Mouse (Mus musculus) midbrain, embryonic 13.5 days (tissue): ENCODE measurements at regions not wholly inside any gene's neighbourhood (a gene's known extent, or its start where the extent isn't known, plus 50 kb on each side); places are given as distances from the start of the nearest gene placed in this dataset.

Experiments
- ATAC-seq: fragments of 200-750 bp; cut with Nextera tagmentation; 2 replicates; pipeline ENCODE4 v1.8.0; 2017; ENCODE audit warnings: mild to moderate bottlenecking, moderate TSS enrichment, moderate library complexity
- H3K27ac ChIP-seq: fragments of 300-500 bp; sonication (generic); 2 replicates; pipeline ENCODE4 v1.5.1; 2015; ENCODE audit warnings: inconsistent platforms, mild to moderate bottlenecking, moderate library complexity
- H3K27me3 ChIP-seq: fragments of 300-500 bp; sonication (generic); 2 replicates; pipeline ENCODE4 v1.6.1; 2015; ENCODE audit warnings: mild to moderate bottlenecking, inconsistent platforms
- H3K36me3 ChIP-seq: fragments of 300-500 bp; sonication (generic); 2 replicates; pipeline ENCODE4 v1.6.1; 2015; ENCODE audit warnings: mild to moderate bottlenecking, inconsistent platforms
- H3K4me1 ChIP-seq: fragments of 300-500 bp; sonication (generic); replicated peaks from 2 replicates; pipeline ENCODE4 v1.6.1; 2015; ENCODE audit warnings: inconsistent platforms
- H3K4me2 ChIP-seq: fragments of 300-500 bp; sonication (generic); replicated peaks from 2 replicates; pipeline ENCODE4 v1.6.1; 2015; ENCODE audit warnings: moderate library complexity, mild to moderate bottlenecking, inconsistent platforms
- H3K4me3 ChIP-seq: fragments of 300-500 bp; sonication (generic); replicated peaks from 2 replicates; pipeline ENCODE4 v1.5.1; 2015; ENCODE audit warnings: mild to moderate bottlenecking, inconsistent platforms
- H3K9ac ChIP-seq: fragments of 300-500 bp; sonication (generic); replicated peaks from 2 replicates; pipeline ENCODE4 v1.6.1; 2015; ENCODE audit warnings: mild to moderate bottlenecking, inconsistent platforms
- H3K9me3 ChIP-seq: fragments of 300-500 bp; sonication (generic); 2 replicates; pipeline ENCODE4 v1.6.1; 2016; ENCODE audit warnings: mild to moderate bottlenecking, inconsistent platforms
- WGBS: fragments of 180-500 bp; shearing (Covaris S2); methylation state at CpG from one replicate; pipeline ENCODE4 v1.1.7; 2015; 5-methylcytosine and 5-hydroxymethylcytosine counted together

DNA sequence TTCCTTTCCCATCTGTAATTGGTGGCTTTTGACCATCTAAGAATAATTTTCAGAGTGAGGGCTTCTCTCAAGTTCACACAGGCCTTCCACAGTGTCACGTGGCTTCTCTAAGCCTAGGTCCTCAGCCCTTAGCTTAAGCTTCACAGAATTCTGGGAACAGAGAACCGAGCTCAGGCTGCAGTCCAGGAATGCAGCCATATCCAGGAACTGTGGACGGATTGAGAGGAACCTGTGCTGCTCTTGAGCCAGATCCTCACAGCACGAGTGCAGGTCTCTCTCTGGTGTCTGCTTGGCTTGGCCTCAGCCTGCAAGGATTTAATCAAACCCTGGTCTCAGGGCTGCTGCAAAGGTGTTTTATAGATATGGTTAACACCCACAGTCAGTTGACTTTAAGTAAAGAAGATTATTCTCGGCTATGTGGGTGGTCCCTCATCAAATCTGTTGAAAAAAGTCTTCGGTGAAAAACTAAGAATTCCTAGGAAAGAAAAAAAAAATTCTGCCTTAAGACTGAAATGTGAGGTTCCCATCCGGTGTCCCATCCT is 127.8 kb downstream of the Mis18a start:
- H3K9me3 ChIP-seq, result peaks cover 8% of the 10 kb centered on the region; the same call in 1 of the 2 replicates
- H3K27ac ChIP-seq, result no peak overlapping the region
- H3K4me3 ChIP-seq, result no peak overlapping the region
- H3K36me3 ChIP-seq, result no peaks in the 10 kb centered on the region
- no peaks in the 10 kb centered on the region for H3K27me3 ChIP-seq
- no peak for ATAC-seq
- 83% methylated on average over 7 of the region's 7 CpGs for WGBS
- no peak overlapping the region for H3K4me2 ChIP-seq
- no peaks in the 10 kb centered on the region for H3K4me1 ChIP-seq
- no peak overlapping the region for H3K9ac ChIP-seq

GRCm38 (mm10) chr16:90598727-90599126 is 128.5 kb downstream of the Mis18a start:
- WGBS, result 84% methylated on average over 7 of the region's 7 CpGs
- no peak for ATAC-seq

GRCm38 (mm10) chr16:90592721-90593481 is 134.3 kb downstream of the Mis18a start:
- peaks cover 10% of the 10 kb centered on the region for H3K9me3 ChIP-seq
- no peak overlapping the region for H3K4me3 ChIP-seq
- H3K36me3 ChIP-seq, result no peaks in the 10 kb centered on the region
- no peaks in the 10 kb centered on the region for H3K27me3 ChIP-seq
- 85% methylated on average over 6 of the region's 6 CpGs for WGBS
- H3K4me1 ChIP-seq, result no peaks in the 10 kb centered on the region
- no peak for ATAC-seq
- no peak overlapping the region for H3K27ac ChIP-seq
- no peak overlapping the region for H3K4me2 ChIP-seq
- H3K9ac ChIP-seq, result no peak overlapping the region

More at GRCm38 (mm10) chr16:90598727-90599126, 128.5 kb downstream of the Mis18a start:
- no peak overlapping the region for H3K27ac ChIP-seq
- H3K4me1 ChIP-seq, result no peaks in the 10 kb centered on the region
- H3K9ac ChIP-seq, result no peak overlapping the region
- H3K36me3 ChIP-seq, result no peaks in the 10 kb centered on the region
- peaks cover 8% of the 10 kb centered on the region; the same call in 1 of the 2 replicates for H3K9me3 ChIP-seq
- H3K27me3 ChIP-seq, result no peaks in the 10 kb centered on the region
- H3K4me3 ChIP-seq, result no peak overlapping the region
- H3K4me2 ChIP-seq, result no peak overlapping the region

DNA sequence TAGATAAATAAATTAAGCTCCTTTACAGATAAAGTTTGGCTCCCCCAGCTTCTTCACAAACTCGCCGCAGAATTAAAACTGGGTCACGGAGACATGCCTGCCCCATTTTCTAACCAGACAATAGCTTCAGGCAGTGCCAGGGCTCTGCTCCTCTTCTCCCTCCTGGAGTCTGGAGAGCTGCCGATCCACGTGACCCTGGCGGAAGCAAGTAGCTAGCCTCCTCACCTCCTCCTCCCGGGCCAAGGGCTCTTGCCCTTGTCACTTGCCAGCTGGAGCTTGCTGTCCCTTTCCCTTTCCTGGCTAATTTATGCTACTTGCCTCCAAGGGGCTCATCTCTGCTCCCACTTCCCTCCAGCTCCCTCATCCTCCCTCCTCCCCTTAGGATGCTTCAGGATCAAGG is 142.0 kb downstream of the Mis18a start:
- no peak for ATAC-seq
- Histone ChIP-seq H3K4me2 (no peak overlapping the region), H3K4me1 (no peaks in the 10 kb centered on the region), H3K9me3 (peaks cover 20% of the 10 kb centered on the region), H3K27ac (no peak overlapping the region), H3K9ac (no peak overlapping the region), H3K27me3 (no peaks in the 10 kb centered on the region), H3K4me3 (no peak overlapping the region), H3K36me3 (no peaks in the 10 kb centered on the region)
- WGBS, result 89% methylated on average over 7 of the region's 7 CpGs

- no peak for ATAC-seq
- H3K4me1 ChIP-seq, result no peaks in the 10 kb centered on the region
- no peaks in the 10 kb centered on the region for H3K36me3 ChIP-seq
- peaks cover 6% of the 10 kb centered on the region; the same call in 1 of the 2 replicates for H3K9me3 ChIP-seq
- H3K4me2 ChIP-seq, result no peak overlapping the region
- no peak overlapping the region for H3K9ac ChIP-seq
- H3K27ac ChIP-seq, result no peak overlapping the region
- H3K4me3 ChIP-seq, result no peak overlapping the region
- 61% methylated on average over 8 of the region's 8 CpGs for WGBS
- no peaks in the 10 kb centered on the region for H3K27me3 ChIP-seq
Observed at GRCm38 (mm10) chr16:90580411-90580810, 146.8 kb downstream of the Mis18a start.

- H3K27ac ChIP-seq, result no peak overlapping the region
- H3K36me3 ChIP-seq, result no peaks in the 10 kb centered on the region
- H3K27me3 ChIP-seq, result no peaks in the 10 kb centered on the region
- H3K9ac ChIP-seq, result no peak overlapping the region
- no peaks in the 10 kb centered on the region for H3K4me1 ChIP-seq
- H3K4me3 ChIP-seq, result no peak overlapping the region
- no peak overlapping the region for H3K4me2 ChIP-seq
- ATAC-seq, result no peak
- no peaks in the 10 kb centered on the region for H3K9me3 ChIP-seq
Observed at GRCm38 (mm10) chr16:90571107-90571506, 156.1 kb downstream of the Mis18a start.

- no peak for ATAC-seq
- H3K9ac ChIP-seq, result no peak overlapping the region
- H3K27ac ChIP-seq, result no peak overlapping the region
- H3K4me3 ChIP-seq, result no peak overlapping the region
- no peaks in the 10 kb centered on the region for H3K27me3 ChIP-seq
- H3K9me3 ChIP-seq, result no peaks in the 10 kb centered on the region
- no peaks in the 10 kb centered on the region for H3K4me1 ChIP-seq
- WGBS, result 85% methylated on average over 1 of the region's 1 CpGs
- H3K4me2 ChIP-seq, result no peak overlapping the region
- no peaks in the 10 kb centered on the region for H3K36me3 ChIP-seq
Observed at GRCm38 (mm10) chr16:90569826-90570225, 157.4 kb downstream of the Mis18a start.

- no peaks in the 10 kb centered on the region for H3K9me3 ChIP-seq
- ATAC-seq, result no peak
- H3K4me2 ChIP-seq, result no peak overlapping the region
- H3K27me3 ChIP-seq, result no peaks in the 10 kb centered on the region
- 73% methylated on average over 2 of the region's 2 CpGs for WGBS
- H3K4me3 ChIP-seq, result no peak overlapping the region
- H3K9ac ChIP-seq, result no peak overlapping the region
- no peaks in the 10 kb centered on the region for H3K4me1 ChIP-seq
- no peak overlapping the region for H3K27ac ChIP-seq
- H3K36me3 ChIP-seq, result no peaks in the 10 kb centered on the region
Observed at GRCm38 (mm10) chr16:90565182-90565581, 162.0 kb downstream of the Mis18a start.

DNA sequence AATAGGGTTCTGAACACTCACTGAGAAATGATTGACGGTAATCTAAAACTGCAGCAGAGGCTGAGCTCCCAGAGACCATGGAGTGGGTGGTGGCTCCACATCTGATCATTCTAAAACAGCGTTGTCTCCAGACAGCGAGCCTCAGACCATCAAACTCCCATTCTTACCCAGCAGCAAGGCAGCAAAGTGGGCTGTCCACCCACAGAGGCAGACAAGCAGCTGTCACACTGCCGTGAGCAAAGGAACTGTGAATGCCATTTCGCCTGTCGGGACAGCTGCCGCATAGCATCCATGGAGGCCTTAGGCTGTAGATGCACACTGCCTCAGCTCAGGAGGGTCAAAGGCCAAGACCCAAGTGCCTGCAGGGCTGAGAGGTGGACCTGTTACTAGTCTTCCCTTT is 167.3 kb downstream of the Hunk start:
- H3K9me3 ChIP-seq, result 0 out of 2 replicates have a peak, but pooled peaks cover 4% of the 10 kb centered on the region
- no peaks in the 10 kb centered on the region for H3K27me3 ChIP-seq
- H3K9ac ChIP-seq, result no peak overlapping the region
- H3K4me1 ChIP-seq, result no peaks in the 10 kb centered on the region
- no peak overlapping the region for H3K4me3 ChIP-seq
- H3K27ac ChIP-seq, result no peak overlapping the region
- no peaks in the 10 kb centered on the region for H3K36me3 ChIP-seq
- ATAC-seq, result no peak
- 81% methylated on average over 7 of the region's 7 CpGs for WGBS
- no peak overlapping the region for H3K4me2 ChIP-seq

DNA sequence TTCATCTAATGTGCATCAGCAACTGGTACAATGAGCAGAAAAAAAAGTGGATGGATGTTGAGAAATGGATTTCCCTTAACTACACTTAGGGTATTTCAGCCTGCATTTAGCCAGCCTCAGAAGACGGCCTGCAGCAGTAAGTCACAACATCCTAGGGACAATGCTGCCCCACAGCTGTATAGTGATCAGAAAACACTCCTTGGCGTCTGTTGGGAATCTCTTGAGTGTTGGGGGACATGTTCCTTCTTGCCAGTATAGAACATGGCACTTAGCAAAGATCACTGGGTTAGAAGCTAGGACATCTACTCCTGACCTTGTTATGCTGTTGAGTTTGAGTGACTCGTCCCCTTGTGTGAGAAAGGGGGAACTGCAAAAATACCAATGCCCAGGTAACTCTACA is 165.2 kb downstream of the Hunk start:
- no peaks in the 10 kb centered on the region for H3K36me3 ChIP-seq
- WGBS, result 88% methylated on average over 3 of the region's 3 CpGs
- no peak overlapping the region for H3K27ac ChIP-seq
- no peak overlapping the region for H3K9ac ChIP-seq
- 0 out of 2 replicates have a peak, but pooled peaks cover 4% of the 10 kb centered on the region for H3K9me3 ChIP-seq
- no peaks in the 10 kb centered on the region for H3K4me1 ChIP-seq
- H3K27me3 ChIP-seq, result no peaks in the 10 kb centered on the region
- no peak for ATAC-seq
- H3K4me2 ChIP-seq, result no peak overlapping the region
- H3K4me3 ChIP-seq, result no peak overlapping the region

DNA sequence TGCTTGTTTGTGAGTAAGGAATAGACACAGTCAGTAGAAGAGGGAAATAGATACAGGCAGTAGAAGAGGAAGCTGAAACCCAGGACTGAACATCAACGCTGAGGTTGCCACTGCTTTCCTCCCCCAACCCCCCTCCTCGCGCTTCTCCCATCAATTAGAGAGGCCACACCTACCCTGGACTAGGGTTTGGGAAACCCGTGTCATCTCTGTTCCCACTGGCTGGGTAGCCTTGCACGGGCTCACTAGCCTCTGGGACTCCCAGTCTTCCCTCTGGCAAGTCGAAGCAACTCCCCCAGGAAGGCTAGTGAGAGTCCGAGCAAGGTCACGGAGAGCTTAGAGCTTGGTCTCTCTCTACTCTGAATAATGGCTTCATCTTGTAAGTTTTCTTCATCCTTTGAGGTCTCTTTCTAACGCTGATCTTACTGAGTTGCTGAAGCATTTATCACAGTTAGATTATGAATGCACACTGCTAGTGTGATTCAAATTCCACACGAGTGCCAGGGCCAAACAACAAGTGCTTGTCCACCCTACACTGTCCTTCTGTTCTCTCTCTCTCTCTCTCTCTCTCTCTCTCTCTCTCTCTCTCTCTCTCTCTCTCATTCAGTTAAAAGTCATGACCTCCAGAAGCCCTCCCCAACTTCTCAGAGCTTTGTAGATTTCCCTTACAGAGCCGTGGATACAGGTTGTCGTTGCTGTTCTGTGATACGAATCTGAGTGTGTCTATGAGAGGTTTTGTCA is 164.4 kb downstream of the Hunk start:
- Histone ChIP-seq H3K4me3 (no peak overlapping the region), H3K4me2 (no peak overlapping the region), H3K9me3 (0 out of 2 replicates have a peak, but pooled peaks cover 4% of the 10 kb centered on the region)

More for the DNA sequence above, 164.4 kb downstream of the Hunk start:
- WGBS, result 75% methylated on average over 13 of the region's 13 CpGs
- ATAC-seq, result no peak
- Histone ChIP-seq H3K27me3 (no peaks in the 10 kb centered on the region), H3K4me1 (peaks cover 5% of the 10 kb centered on the region; the same call in 1 of the 2 replicates), H3K27ac (no peak overlapping the region), H3K36me3 (no peaks in the 10 kb centered on the region), H3K9ac (no peak overlapping the region)
